Mouse (Mus musculus) 416B (cell line): ENCODE data around the gene Fgf14.
A peak's percentile ranks its signal among the peaks of the same experiment; 100 is the strongest.
"Not testable (repeated sequence)": the region's sequence is repeated elsewhere in the genome, so short reads cannot be mapped to it uniquely, and the experiment has no call there.

Experiments used
- DNase-seq: peaks from one replicate; pipeline ENCODE4 v3.0.0; 2011; ENCODE audit warnings: low read depth

Gene Fgf14

DNA sequence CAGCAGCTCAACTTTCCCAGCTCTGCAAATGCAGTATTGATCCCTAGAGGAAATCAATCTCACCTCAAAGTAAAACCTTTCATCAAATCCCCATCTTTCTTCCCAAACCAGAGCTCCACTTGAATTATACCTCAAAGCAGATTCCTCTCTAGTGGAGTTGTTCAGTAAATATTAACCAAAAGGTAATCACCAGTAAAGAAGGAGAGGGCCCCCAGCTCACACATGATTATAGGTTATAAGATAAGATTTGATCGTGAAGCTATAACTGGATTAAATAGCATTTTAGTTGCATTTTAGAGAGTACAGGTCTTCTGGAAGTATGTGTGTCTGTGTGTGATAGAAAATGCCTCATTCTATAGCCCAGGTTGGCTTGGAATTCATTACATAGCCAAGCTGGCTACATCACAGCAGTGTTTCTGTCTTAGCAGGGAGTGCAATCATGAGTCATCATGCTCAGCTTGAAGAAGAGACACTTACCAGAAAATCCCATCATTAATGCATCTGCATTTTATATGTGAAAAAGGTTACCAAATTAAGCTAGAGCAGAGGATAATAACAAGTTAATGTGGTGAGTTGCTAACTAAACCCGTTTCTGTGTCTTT lies 202.8 kb downstream of the Fgf14 start:
- DNase-seq = no peak

DNA sequence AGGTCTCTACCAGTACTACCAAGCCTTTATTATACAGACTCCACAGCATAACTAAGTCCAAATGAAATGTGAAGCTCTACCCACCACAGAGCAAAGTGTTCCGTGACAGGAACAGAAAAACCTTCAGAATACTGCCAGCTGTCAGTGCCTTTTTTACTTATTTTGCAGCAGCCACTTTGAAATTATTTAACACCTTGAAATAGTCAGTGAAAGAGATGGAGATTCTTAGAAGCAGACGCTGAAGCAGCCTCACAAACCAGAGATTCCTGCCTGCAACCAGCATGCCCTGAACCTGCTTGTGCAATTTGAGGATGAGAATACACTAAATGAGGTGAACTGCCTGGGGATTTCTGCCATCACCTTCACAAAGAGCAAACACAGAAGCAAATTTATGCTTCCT lies 206.0 kb downstream of the Fgf14 start:
- DNase-seq = no peak

DNA sequence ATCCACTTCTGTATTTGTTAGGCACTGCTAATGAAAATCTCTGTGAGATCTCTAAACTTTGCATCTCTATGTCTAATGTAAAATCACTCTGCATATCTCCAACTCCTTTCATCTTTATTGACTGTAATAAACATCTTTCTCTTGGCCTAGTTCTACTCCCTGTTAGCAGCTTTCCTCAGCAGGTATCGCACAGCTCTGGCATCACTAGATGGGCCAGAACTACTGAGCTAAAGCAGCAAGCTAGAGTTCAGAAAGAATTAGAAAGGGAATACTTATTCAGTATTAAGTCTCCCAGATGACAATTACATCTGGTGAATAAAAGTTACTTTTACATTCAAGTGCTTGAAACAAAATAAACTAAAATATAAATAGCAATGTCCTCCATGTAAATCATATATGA lies 221.8 kb downstream of the Fgf14 start:
- DNase-seq = no peak

DNA sequence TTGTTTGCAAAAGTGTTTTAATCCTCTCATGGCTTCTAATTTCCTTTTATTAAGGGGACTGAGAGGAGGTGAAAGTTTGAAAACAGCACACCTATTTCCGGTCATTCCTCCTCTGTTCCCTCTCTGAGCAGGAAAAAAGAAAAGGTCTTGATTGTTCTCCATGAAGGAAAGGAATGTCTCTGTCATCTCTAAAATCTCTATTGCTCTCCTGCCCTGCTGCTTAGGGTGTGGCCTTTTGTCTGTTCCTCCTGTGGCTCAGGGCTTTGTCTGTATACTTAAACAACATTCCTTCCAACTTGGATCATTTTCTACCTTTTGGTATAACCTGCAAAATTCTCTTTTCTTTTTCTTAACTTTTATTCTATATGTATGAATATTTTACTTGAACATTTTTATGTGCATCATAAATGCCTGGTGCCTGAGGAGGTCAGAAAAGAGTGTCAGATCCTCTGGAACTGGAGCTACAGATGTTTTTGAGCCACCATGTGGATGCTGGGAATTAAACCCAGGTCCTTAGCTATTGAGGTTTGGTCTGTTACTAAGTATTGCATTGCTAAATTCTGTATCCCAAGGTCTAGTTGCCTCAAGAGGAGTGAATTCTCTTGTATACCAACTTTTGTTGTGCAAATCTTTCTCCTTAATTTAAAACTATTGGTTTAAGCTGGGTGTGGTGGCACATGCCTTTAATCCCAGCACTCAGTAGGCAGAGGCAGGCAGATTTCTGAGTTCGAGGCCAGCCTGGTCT lies 230.7 kb downstream of the Fgf14 start:
- DNase-seq = no peak

DNA sequence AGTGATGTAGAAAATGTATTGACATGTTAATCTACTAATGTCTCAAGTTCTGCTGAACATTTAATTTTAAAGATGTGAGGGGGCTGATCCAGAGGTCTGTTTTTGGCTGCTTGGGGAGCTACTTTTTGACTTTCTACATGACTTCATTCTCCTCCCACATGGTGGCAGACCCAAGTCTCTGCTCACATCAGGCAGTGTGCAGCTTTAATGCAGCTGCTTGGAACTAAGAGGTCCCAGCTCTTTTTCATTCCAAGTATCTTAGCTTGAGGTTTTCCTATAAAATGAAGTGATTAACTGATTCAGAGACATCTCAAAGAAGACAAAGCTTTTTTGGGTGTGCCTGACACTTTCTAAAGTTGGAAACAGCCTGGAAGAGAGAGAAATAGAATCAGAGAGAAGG lies 232.1 kb downstream of the Fgf14 start:
- DNase-seq = no peak

DNA sequence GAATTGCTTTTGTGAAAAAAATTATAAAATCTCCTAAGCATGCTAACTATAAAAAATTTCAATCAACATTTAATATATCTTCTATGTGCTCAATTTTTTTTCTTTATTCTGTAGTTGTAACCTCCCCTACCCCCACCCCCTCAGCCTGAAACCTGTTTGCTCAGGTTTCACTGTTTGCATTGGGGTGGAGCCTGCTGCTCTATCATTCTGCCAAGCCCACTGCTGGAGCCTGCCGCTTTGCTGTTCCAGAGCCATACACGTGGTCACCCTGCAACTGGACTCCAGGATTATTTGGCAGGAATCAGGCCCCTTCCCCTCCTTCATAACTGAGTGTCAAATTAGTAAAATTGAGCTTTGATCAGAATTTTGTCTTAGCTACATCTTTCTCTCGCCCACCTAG lies 237.6 kb downstream of the Fgf14 start:
- not testable (repeated sequence) for DNase-seq

DNA sequence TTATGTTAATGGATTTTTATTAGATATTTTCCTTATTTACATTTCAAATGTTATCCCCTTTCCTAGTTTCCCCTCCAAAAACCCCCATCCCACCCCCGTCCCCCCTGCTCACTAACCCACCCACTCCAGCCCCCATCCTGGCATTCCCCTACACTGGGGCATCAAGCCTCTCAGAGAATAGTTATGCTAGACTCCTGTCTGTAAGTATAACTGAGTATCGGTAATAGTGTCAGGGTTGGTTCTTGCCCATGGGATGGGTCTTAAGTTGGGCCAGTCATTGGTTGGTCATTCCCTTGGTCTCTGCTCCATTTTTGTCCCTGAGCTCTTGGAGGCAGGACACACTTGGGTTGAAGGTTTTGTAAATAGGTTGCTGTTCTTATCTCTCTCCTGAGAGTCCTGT lies 265.0 kb downstream of the Fgf14 start:
- DNase-seq = no peak

DNA sequence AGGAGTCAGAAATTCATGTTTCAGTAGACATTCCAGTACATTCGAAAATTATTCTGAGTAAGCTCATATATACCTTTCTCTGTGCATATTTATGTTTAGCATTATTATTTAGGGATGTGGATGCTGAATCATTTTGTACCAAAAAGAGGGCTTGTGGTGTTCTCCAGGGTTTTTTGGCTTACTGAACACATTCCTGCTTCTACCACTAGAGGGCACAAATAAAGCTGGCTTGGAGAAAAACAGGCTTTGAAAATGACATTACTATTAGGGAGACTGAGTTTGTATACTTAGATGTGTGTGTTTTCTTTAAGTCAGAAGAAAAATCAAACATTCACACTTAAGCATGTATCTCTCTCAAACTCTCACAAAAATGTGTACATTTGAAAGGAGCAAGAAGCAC lies 266.0 kb downstream of the Fgf14 start:
- peak; percentile 6 for DNase-seq

DNA sequence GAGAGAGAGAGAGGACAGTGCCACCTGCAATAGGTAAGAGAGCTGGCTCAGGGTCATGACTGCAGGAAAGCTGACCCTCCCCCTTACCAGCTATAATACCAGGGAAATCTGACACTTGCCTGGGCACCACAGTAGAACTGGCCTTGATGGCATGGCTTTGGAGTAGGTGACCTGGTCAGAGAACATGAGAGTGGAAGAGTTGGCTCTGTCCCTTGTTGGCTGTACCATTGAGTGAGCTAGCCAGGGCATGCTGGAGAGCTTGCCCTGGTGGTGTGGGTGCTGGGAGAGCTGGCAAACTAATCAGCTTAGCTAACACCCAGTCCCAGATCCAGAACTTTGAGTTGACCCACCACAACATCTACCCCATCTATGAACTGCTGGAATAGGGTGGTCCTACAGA lies 348.5 kb downstream of the Fgf14 start:
- DNase-seq = no peak

DNA sequence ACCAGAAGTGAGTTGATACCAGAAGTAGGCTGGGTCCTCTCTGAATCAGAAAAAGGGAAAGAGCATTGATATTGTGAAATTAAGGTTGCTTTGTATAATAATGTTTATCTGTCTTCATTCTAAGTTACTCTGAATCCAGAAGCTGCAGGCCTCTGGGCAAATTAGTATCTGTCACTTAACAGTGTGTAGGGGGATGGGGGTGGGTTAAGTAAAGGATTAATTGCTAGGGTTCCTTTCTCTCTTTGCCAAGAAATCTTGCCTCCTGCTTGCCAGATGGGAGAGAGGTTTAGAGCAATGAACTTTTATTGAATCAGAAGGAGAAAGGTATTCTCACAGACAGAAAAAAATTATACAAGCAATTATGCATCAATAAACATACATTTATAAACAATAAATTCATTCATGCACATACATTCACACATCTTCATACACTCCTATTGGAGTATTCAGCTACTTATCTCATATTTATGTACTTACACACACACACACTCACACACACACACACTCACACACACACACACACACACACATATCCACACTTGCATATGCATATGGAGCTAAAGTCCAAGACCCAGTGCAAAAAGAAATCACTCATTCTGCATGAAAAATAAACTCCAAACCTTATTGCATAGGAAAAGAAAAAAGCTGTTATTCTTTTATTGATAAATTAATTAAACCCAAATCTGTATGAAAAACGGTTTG lies 357.8 kb downstream of the Fgf14 start:
- DNase-seq = no peak

DNA sequence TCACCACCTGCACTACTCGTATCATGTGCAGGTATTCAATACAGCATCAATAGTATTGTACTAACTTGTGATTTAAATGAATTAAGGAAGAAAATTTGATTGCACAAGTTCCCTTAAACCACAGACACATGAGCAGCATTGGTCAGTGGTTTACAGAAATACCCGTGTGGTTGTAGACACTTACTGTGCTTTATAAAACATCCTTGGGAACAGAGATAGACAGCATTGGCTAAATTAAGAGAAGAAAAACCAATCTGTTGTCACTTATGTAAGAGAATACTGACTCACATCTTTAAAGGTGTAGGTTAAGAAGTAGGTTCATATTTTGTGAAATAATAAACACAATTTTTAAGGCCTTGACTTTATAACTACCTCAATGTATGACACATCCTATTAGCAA lies 361.4 kb downstream of the Fgf14 start:
- DNase-seq = no peak

DNA sequence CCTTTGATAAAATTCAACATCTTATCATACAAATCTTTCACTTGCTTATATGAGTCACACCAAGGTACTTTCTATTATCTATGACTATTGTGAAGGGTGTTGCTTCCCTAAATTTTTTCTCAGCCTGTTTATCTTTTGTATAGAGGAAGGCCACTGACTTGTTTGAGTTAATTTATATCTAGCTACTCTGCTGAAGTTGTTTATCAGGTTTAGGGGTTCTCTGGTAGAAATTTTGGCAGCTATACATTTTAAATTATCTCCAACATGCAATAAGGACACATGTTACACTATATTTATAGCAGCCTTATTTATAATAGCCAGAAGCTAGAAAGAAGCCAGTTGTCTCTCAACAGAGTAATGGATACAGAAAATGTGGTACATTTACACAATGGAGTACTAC lies 389.9 kb downstream of the Fgf14 start:
- DNase-seq = no peak

DNA sequence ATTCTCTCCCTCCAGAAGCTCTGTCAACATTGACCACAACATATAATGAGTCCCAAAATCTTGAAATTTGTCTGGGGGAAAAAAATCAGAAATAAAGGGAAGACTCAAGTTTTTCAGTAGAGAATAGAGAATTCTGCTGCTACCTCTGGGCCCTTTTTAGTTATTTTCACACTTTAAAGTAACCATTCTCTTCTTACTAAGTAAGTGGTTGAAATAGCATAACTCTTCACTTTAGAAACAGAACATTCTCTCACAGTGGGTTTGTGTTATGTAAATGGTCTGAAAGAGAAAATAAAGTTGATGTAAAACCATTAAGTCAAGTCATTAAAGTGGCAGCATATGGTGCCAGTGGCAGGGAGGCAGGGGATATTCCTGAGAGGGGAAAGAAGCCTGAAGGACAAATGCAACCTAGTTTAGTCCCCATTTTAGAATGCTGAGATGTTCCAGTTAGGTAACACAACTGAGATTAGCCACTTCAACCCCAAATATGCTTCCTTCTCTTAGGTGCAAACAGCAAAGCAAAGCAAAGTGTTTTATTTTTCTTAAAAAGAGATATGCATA lies 398.5 kb downstream of the Fgf14 start:
- DNase-seq = no peak

DNA sequence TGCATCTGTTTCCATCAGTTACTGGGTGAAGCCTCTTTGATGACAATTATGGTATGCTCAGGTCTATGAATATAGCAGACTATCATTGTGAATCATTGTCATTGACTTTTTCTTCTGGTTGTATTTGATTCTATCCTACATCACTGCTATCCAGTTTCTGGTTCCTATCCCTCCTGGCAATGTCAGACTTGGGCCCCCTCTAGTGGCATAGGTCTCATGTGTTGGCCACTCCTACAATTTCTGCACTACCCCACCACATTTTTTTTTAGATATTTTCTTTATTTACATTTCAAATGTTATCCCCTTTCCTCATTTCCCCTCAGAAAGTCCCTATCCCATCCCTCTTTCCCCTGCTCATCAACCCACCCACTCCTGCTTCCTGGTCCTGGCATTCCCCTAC lies 409.9 kb downstream of the Fgf14 start:
- peak; percentile 0 for DNase-seq

DNA sequence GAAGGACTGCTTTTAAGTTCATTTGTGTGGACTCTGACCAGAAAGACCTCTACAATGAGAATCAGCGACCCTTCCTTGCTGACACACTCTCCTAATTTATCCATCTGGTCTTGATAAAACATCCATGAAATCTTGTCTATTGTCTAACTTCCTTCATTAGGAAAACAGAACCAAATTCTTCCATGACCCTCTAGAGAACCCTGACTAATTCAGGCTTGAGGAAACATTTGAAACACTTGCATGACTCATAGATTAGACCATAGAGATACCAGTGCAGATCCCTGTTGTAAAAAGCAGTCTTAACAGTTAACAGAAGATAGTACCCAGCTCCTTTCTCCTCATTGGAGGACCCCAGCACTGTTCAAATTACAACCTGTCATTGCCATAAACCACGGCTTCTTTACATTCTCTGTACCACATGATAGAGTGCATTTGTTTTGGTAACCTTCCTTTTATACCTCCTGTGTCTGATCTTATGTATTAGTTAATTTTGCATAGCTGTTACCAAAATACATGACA lies 412.3 kb downstream of the Fgf14 start:
- DNase-seq = peak; percentile 0

DNA sequence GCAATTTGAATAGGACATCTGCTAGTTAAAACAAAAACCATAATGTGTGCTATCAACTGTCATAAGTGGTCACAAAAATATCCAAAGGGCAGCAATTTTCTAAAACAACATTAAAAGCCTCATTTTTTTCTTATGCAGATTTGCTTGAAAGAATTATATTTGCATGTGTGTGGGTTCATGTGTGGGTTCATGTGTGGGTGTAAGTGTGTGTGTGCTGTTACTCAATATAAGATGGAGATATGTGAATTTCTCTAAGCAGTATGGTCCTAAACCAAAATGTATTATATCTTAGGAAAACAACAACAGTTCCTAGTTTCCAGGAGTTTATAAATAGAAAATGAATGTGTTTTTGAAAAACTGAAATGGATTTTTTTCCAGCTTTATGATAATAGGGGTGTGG lies 413.7 kb downstream of the Fgf14 start:
- DNase-seq = no peak

DNA sequence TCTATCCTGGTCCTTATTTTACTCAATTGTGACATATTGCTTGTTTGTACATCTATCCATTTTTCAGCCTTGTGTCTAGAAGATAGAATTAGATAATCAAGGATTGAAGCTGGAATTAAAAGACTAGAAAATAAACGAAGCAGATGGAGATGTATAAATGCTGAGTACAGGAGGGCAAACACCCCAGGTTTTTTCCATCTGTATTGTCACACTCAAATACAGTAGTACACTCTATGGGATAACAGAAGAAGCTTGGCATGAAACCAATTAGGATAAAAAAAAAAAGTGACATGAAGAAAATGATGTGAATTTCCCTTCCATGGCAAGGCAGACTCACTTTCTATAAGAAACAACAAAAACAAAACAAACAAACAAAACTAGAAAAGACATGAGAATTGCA lies 429.4 kb downstream of the Fgf14 start:
- DNase-seq = no peak

DNA sequence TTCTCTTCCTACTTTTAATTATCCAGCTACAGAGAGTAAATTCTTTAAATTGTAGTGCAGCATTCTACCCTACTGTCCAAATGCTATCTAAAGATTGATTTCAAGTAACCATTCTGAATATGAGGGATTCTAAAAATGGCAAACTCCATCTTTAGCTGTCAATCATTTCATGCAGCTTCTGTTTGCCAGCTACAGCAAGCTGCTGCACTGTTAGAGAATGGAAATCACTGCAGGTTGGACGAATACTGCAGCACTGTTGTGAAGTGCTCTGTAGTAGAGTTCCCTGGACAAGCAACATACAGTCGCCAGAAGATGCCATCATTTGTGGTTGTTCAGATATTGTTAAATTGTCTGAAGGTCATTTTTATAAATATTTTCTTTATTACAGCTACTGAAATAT lies 453.5 kb downstream of the Fgf14 start:
- no peak for DNase-seq

DNA sequence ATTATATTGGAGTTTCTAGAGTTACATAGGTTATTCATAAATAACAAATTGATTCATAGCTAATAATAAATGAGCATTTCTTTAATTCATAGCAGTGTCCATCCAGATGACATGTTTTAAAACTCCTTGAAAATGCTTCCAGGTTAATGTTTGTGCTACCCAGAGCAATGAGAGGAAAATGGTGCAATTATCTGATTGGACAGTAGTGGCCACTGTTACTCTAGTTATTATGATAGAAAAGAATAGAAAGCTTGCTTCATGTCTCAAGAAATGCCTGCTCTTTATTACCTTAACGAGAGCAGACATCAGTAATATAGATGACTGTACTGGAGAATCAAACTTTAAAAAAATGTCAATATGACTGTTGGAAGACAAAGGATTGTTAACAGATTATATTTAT lies 454.5 kb downstream of the Fgf14 start:
- DNase-seq = peak; percentile 3

DNA sequence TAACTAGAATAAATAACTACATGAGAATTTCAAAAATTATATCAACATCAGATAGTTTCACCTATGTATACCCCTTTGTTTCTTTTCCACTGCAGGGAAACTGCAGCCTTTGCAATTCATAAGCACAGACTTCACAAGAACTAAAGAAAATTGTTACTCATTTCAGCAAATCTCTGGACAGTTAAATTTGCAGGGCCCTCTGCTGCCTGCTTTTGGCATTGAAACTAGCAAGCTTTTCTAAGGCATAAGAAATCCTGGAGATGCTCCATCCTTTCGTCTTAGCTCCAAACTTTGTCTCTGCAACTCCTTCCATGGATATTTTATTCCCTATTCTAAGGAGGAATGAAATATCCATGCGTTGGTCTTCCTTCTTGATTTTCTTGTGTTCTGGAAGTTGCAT lies 455.9 kb downstream of the Fgf14 start:
- DNase-seq = no peak

DNA sequence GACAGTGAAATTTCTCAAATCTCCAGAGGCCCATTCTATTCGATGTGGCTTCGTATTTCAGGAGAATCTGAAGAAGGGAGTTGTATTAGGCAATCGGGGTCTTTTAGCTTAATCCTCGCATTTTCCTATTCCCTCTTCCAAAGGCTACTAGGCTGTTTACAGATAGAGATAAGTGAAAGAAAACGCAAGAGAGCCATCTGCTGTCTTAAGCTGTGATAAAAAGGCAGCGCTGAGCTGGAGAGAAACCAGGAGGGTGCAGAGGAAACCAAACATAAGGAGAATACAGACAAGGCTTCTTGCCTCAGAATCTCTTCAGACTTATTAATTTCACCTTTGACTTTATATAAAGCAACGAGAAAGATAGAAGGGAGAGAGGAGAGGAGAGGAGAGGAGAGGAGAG lies 481.1 kb downstream of the Fgf14 start:
- no peak for DNase-seq

DNA sequence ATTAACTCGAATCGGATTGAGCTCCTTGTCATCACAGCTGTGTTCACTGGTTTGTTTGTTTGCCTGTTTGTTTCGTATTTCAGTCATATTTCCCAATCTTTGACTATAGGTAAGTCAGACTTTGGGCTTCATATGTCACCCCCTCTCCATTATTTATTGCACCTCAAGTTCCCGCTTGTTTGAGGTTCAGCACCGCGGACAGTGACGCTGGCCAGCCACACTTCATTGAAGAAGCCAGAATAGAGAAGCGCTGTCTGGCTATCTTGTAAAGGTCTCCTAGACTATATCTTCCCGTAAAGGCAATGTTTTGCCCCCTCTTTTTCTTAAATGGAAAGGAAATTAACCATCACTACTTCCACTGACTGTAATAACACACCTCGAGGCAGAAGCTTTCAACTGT lies 481.6 kb downstream of the Fgf14 start:
- DNase-seq = no peak

DNA sequence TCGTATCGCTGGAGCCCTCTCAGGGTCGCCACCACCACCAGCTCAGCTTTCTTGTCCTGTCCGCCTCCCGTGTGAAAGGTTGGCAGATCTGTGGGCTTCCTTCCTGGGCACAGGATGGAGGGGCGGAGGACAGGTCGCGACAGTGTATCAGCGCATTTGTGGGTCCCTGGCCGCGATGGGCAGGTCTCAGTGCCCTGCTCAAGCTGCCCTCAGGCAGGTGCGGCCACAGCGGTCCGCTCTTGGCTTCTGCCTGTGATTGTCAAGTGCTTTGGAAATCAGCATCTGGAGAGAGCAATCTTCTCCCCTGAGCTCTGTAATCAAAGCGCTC lies 484.1 kb downstream of the Fgf14 start:
- no peak for DNase-seq
